Mouse (Mus musculus) monocyte, adult 5-6 weeks (primary cell): Measurements from ENCODE around the gene Myo1a. TPM values are rescaled to one million over a fixed set of nuclear protein-coding genes. Genes with fewer than 3 reads are reported as not detected.
A peak's percentile ranks its signal among the peaks of the same experiment; 100 is the strongest.
"Not testable (repeated sequence)": the region's sequence is repeated elsewhere in the genome, so short reads cannot be mapped to it uniquely, and the experiment has no call there.

Source experiments
- ATAC-seq: fragments of 153-309, 156-312 bp; replicated peaks from 2 replicates; pipeline ENCODE4 v1.8.0; 2017; ENCODE audit warnings: mild to moderate bottlenecking; ENCODE audit not compliant: low TSS enrichment, insufficient number of reproducible peaks, severe bottlenecking, poor library complexity, low FRiP score
- total RNA-seq: library from RNA; stranded (forward); fragments of 200-1000, 200-491, 200-594 nt; gene quantifications from 3 replicates; pipeline ENCODE4 v1.2.3, GENCODE M21; 2017

Gene Myo1a
- 1.6 TPM in 1 of 3 replicates, not detected in the others for total RNA-seq

DNA sequence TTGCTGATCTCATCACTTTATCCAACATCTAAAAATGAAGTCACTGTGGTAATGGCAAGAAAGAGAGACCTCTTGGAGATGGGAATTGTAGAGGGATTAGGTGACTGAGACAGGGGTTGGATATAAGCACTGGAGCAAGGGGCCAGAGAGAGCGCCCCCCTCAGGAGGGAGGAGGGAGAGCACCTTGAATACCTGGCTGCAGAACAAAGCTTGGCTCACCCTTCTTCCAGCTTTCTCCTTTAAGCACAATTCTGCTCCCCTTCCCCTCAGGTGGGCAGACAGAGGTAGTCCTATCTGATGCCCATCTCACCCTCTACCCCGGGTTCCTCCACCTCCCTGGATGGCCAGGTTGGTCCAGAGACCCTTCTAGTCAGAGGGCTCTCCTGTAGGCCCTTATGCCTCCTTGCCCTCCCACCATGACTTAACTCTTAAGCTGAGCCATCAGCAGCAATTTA lies at the start of gene Myo1a:
Gene Myo1a (plus strand): TSS at position 405 of the 455 bp plus-strand sequence.
- no peak for ATAC-seq

DNA sequence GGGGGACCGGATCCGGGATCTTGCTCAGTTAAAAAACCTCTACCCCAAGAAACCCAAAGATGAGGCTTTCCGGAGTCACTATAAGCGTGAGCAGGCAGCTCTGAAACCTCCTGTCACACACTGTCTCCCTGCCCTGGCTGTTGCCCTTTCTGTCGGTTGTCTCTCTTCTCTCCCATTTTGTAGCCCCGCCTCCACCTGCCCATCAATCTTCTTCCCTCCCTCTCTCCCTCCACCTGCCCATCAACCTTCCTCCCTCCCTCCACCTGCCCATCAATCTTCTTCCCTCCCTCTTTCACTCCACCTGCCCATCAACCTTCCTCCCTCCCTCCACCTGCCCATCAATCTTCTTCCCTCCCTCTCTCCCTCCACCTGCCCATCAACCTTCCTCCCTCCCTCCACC lies 47.4 kb upstream of the Myo1a start:
- ATAC-seq: not testable (repeated sequence)

DNA sequence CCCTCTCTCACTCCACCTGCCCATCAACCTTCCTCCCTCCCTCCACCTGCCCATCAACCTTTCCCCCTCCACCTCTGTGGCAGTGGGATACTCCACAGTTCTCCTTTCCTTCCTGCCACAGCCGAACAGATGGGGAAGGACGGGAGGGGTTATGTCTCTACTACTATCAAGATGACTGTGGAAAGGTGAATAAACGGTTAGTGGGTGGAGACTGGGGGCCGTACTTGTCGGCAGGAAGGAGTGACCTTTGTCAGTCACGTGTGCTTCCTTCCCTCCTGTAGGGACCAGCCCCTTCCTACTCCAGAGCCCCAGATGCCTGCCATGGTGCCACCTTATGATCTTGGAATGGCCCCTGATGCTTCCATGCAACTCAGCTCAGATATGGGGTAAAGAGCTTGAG lies 46.9 kb upstream of the Myo1a start:
- ATAC-seq: no peak

DNA sequence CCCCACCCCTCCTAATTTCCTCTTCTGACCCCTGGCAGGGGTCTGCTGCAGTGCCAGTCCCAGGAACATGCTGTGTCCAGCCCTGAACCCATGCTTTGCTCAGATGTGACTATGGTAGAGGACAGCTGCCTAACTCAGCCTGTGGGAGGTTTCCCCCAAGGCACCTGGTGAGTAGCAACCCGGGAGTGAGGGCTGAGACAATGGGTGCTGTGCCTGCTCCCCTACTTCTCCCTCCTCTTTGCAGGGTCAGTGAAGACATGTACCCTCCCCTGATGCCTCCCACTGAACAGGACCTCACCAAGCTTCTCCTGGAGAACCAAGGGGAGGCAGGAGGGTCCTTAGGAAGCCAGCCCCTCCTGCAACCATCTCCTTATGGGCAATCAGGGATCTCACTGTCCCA lies 45.4 kb upstream of the Myo1a start:
- ATAC-seq: no peak

DNA sequence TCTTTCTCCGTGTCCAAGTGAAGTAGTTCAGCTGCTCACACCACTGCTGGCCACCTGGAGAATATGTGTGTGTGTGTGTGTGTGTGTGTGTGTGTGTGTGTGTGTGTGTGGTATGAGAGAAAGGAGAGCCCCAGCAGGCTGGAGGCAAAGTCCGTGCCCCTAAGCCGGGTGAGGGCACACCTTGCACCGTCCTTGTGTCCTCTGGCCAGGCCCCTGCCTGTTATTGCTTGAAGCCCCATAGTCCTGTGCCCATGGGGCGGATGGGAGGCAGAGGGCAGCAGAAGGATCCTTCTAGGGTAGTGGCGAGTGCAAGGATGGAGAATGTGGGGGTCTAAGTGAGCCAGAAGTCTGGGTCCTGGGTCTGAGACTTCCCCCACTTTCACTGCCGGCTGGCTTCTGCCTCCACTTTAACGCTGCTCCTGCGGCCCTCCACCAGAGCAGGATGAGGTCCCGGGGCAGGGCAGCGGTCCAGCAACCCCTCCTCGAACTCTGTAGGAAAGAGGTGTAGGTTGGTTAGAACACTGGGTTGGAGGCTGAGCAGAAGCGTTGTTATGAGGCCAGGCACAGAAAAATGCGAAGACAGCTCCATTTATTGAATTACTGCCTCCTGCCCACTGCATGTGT lies 43.6 kb upstream of the Myo1a start:
- no peak for ATAC-seq

DNA sequence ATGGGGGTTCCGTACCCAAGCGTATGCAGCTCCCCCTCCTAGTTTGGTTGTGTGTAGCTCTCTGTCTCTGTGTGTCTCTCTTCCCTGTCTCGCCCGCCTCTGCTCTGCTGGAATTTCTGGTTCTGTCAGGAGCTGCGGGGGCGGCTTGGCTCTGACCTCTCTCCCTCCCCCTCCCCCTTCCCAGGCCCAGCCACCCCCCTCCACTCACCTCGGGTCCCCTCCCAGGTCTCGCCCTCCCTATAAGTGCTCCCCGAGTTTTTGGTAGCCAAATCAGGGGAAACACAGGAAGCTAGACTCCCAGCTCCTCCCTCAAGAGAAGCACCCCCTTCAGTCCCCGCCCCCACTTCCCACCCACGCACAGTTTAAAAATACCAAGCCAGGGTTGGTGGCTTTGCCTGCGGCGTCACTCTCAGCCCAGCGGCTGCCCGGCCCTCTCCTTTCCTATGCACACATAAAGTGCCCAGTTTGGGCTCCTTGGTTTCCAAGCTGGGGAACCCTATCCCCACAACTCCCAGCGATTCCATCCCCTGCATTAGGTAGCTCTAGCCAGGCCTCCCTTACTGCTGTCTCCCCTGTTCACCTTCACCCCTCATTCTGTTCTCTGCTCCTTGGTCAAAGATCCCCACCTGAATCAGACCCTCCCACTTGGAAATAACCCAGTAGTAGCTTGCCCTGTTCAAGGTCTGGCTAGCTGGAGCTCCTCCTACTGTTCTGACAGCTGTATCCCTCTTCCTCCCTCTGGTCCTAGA lies 42.9 kb upstream of the Myo1a start:
- 0 out of 2 replicates have a peak, but pooled peaks have one; percentile 4 for ATAC-seq

DNA sequence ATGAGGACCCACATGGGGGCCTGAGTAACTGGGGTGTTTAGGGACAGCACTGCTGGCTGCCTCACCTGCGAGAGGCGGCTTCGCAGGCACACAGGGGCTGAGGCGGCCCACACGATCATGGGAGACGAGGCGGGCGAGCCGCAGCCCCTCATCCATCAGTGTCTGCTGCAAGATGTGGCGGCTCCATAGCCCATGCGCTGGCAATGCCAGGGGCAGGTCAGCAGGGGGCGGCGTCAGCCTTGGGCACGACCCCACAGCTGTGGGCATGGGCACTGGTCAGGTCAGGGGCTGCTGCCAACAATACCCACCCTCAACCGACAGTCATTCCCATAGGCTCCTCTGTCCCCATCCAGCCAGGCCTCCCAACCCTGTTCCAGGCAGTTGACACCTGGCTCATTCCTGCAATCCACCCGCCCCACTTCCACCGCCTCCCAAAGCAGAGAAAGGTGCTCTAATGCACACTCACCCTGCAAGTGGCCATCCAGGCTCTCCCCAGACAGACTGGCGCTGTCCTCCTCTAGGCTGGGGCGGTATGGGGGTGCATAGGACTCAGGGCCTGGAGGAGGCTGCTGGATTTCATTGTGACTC lies 42.2 kb upstream of the Myo1a start:
- no peak for ATAC-seq

DNA sequence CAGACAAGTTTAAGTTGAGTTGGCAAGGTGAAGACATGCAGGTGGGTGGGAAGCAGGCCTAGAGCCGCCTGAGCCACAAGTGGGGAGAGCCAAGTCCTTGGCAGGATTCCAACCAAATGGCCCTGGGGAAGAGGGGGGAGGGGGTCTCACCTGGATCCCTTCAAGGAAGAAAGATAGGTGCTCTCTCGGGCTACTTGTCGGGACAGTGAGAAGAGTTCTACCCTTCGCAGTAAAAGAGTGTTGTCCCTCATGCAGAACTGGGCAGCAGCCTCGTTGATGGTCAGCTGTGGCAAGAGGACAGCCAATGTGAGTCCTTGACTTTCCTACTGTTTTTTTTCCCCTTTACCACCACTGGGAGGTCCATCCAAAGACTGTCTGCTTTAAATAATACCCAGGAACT lies 41.4 kb upstream of the Myo1a start:
- no peak for ATAC-seq

DNA sequence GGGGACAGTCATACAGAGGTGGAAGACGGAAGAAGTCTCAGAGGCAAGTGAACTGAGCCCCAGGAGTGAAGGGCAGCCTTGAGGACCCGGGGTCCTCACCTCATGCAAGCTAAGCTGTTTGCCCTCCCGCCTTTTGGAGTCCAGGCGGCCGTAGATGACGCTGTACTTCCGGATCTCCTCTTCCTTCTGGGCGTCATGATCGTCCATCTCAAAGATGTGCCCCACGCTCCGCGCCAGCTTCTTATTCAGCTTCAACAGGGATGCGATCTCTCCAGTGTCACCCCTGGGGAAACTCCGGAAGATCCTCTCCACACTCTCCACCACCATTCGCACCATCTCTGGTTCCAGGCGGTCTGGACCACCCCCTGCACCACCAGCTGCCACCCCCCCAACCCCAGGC lies 40.8 kb upstream of the Myo1a start:
- no peak for ATAC-seq

DNA sequence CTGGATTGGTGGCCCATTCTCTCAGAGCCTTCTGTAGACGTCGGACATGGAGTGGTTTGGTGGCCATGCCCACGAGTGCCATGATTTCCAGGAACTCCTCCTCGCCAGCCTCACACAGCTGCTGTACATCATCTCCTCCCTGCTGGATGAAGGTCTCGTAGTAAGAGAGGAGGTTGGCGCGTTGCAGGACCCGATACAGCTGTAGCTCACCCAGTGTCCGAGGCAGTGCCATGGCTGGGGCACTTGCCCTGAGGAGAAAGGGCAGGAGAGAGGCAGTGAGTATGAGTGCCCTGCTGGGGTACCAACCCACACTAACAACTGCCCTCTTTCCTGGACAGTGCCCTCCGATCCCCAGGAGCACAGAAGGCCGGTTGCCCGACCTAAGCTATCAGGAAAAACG lies 40.1 kb upstream of the Myo1a start:
- ATAC-seq: no peak

DNA sequence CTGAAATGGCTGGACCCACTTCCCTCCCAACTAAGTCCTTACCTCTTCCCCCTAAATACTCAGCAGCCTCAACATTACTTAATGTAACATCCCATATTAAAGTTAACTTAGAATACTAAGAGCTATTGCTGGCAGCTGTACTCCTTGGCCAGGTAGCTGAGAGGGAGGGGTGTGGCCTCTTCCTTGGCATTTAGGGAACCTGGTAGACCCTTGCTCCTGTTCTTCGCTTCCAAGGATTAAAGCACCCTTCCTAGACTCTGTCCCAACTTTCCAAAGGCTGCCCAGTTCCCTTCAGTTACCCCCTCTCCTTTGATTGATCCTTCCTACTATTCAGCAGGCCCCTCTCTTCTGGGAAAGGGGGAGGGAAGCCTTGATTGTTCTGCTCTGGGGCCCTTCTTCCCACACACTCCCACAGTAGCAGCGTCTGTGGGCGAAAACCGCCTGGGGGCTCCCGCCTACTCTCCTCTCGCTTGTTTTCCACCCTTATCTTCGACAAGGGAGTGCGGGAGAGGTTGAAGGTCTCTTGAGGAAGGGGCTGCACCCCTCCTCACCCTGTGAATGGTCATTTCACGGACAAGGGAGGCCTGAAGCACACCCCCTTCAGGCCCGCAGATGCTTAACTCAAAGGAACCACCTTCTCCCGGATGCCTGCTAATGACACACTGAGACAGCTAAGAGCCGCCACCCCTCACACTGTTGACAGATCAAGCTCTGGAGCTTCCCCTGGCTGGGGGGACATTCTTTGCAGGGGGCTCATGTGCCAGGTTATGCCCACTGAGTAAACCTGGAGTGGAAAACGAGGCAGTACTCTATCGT lies 39.4 kb upstream of the Myo1a start:
- no peak for ATAC-seq

DNA sequence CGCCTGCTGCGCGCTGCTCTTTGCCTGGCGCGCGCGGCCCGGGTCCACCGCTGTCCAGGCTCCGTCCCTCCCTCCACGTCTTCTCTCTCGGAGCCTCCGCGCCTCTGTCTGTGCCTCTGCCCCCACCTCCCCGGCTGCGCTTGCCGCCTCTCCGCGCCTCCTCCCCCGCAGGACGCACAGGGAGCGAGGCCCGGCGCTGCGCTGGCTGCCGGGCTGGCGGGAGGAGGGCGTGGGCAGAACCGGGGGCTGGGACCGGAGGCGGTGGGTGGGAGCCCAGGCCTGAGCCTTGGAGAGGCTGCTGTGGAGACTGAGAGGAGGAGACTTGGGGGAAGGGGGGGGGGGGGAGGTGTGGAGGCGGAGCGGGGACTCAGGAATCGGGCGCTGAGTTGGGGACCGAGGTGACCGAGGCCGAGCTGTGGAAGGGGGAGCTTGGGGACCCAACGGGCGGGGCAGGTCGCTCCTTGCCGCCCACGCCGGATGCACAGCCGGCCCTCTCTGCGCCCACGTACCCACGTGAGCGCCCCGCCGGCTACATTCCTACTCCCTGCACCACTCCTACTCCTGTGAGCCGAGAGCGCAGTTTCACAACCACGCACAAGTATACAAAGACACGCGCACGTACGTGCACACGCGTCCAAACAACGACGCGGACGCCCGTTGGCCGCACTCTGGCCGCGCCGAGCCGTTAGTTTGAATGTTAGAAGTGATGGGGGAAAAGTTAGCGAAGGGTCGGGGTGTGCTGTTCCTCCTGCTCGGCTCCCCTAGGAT lies 38.3 kb upstream of the Myo1a start, which contains the start of gene Nemp1:
Gene Nemp1 (plus strand): TSS at position 401 of the 768 bp plus-strand sequence.
- peak; percentile 36 for ATAC-seq

DNA sequence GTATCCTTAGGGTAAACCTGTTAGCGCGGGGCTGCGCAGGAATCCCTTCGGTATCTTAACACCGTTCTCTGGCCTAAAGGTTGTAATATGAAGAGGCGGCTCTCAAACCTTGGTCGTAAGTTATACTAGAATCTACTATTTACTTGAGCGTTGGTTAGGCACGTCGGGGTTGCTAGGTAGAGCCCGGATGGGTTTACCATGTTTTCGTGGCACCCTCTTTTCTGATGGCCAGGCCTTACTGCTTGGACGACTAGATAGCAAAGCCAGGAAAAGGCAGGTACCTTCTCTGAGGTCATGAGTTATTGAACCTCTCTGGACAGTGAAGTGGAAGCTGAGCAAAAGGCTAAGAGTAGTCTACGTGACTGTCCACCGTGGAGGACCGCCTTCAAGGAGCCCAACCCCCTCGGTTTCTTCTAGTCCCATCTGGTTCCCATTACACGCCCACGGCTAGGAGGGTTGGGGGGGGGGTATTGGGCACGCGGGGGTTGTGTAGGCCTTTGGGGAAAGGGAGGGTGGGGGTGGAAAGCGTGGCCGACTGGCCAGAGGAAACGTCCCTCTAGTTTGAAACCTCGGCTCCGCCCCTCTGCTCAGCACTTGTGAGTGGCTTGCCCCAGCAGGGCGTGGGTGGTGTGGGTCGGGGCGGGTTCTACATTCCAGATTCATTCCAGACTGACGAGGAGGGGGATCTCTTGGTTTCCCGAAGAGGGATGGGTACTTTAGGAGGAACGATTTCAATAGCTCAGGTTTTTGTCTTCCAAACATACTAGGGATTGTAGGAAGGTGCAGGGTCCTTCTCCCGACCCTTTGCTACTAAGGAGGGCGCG lies 37.5 kb upstream of the Myo1a start:
- ATAC-seq: peak; percentile 45

DNA sequence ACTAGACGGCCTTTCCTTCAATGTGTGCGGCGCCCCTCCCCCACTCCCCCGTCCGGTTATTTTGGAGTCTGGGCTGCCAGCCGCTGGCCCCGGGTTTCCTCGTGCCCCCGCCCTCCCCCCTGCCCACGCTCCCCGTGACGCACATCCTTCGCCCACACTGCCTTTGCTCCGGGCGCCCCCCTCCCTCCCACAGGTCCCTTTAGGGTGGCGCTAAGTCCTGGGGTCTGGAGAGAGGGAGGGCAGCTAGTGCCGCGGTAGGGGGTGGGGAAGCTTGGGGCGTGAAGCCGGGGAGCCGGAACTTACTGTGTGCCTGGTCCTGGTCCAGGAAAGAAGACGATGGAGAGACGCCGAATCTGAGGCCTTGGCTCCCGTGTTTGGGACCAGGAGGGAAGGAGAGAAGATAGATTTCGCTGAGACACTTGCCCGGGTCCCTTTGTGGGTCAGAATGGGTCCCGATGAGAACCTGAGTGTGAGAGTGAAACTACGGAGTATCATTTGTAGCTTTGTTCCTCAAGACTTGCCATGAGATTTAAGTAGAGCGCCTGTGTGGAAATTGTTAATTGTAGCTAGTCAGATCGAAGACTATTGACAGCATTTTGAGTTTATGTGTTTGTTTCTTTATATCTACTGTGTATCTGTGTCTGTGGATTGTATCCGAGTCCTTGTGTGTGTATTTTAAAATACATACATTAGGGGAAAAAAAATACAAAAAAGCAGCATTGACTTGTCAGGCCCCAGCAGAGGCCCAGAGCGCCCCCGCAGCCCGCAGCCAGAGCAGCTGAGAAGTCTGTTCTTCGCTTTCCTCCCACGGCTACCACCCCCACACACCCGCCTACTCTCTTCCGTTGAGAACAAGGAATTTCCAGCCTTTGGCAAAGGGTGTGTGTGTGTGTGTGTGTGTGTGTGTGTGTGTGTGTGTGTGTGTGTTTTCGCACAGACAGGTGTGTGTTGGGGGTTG lies 36.6 kb upstream of the Myo1a start, which contains the start of gene Nab2:
Gene Nab2 (minus strand): TSS at position 476 of the 958 bp plus-strand sequence.
- peak; percentile 54 for ATAC-seq

DNA sequence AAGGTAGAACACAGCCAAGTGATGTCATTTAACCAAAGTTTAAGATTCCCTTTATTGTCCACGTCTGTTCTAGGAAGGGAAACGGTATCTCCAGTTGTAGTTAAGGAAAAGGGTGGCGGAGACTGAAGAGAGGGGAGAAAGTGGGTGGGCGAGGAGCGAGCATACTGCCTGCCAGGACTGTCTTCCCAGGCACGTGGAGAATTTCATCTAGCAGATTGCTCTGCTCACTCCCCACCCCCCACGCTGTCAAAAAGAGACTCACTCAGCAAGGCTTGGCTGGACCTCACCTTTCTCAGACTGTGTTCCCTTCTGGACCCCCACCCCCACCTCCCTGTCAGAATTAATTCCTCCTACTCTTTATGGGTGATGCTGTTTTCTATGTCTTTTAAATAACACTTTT lies 35.8 kb upstream of the Myo1a start:
- ATAC-seq: no peak

DNA sequence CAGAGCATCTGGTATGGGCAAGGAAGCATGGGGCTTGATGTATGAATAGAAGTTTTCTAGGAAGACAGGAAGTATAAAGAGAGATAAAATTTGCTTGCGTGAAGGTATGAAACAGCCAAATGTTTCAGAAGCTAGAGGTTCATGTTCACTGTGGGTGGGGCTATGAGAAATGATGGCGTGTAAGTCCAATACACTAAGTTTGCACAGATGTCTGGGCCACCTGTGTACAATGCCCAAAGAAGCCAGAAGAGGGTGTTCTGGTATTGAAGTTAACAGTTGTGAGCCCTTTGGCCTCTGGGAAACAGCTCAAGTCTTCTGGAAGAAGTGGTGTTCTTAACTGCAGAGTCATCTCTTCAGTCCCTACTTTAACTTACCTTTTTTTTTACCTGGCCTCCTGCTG lies 34.8 kb upstream of the Myo1a start:
- ATAC-seq: no peak
